Mouse (Mus musculus) adrenal gland, postnatal 4 days (tissue): ENCODE data around the gene Tas1r3. TPM values are rescaled to one million over a fixed set of nuclear protein-coding genes. Genes with fewer than 3 reads are reported as not detected.

Experiments
- microRNA-seq: library from miRNA; unstranded; fragments of <30 nt; microRNA quantifications from one replicate; pipeline ENCODE4 v1.2.0, GENCODE M21; 2021
- total RNA-seq, 2 experiments: library from RNA; stranded (reverse); gene quantifications; 2 replicates each; pipeline ENCODE4 v1.2.3; 2021

Gene Tas1r3
- total RNA-seq, 2 experiments from 2014 or later, result 0.85 to 0.92 TPM

Small RNA genes within 50 kb of the gene (microRNA-seq; reads per million reads assigned to microRNA genes)
- gene Gm22991, result not detected

Other genes with a start within 250 kb of the Tas1r3 start
- gene Cdk11b, start 238.5 kb downstream of the Tas1r3 start, total RNA-seq, result 10 to 100 TPM; 53.8 to 55.0 TPM
- gene Gm10563, start 218.0 kb downstream of the Tas1r3 start, total RNA-seq, result not detected
- 10 to 100 TPM; 18.8 to 25.4 TPM for gene Mmp23, start 210.0 kb downstream of the Tas1r3 start, total RNA-seq
- 10 to 100 TPM; 41.5 to 44.2 TPM for gene Mib2, start 194.2 kb downstream of the Tas1r3 start, total RNA-seq
- 10 to 100 TPM; 54.6 to 60.4 TPM for gene Fndc10, start 169.0 kb downstream of the Tas1r3 start, total RNA-seq
- 10 to 100 TPM; 88.9 to 96.2 TPM for gene Ssu72, start 158.6 kb downstream of the Tas1r3 start, total RNA-seq
- 1 to 10 TPM; 1.5 to 2.2 TPM for gene Tmem240, start 128.6 kb downstream of the Tas1r3 start, total RNA-seq
- gene Atad3a, start 102.3 kb downstream of the Tas1r3 start, total RNA-seq, result 100 to 1,000 TPM in 1 of 2 experiments, 10 to 100 TPM in 1; 99.1 to 102 TPM
- gene Vwa1, start 88.7 kb downstream of the Tas1r3 start, total RNA-seq, result 1 to 10 TPM; 5.7 to 7.4 TPM
- gene Tmem88b, start 77.5 kb downstream of the Tas1r3 start, total RNA-seq, result under 1 TPM; 0.79 to 0.84 TPM
- gene Ankrd65, start 72.9 kb downstream of the Tas1r3 start, total RNA-seq, result not detected
- 100 to 1,000 TPM; 110 to 122 TPM for gene Mrpl20, start 60.5 kb downstream of the Tas1r3 start, total RNA-seq
- 100 to 1,000 TPM; 153 to 155 TPM for gene Ccnl2, start 50.9 kb downstream of the Tas1r3 start, total RNA-seq
- gene Aurkaip1, start 32.1 kb downstream of the Tas1r3 start, total RNA-seq, result 100 to 1,000 TPM; 123 to 129 TPM
- gene Mxra8, start 23.7 kb downstream of the Tas1r3 start, total RNA-seq, result 10 to 100 TPM; 86.3 to 93.5 TPM
- 10 to 100 TPM; 53.5 to 53.8 TPM for gene Dvl1, start 16.0 kb downstream of the Tas1r3 start, total RNA-seq
- gene Cptp, start 6.1 kb upstream of the Tas1r3 start, total RNA-seq, result 10 to 100 TPM; 20.2 to 21.0 TPM
- gene Ints11, start 6.2 kb upstream of the Tas1r3 start, total RNA-seq, result 10 to 100 TPM; 31.0 to 31.3 TPM
- gene Pusl1, start 28.4 kb upstream of the Tas1r3 start, total RNA-seq, result 10 to 100 TPM; 42.9 to 49.0 TPM
- 10 to 100 TPM; 35.5 to 36.7 TPM for gene Acap3, start 28.5 kb upstream of the Tas1r3 start, total RNA-seq
- gene Ube2j2, start 80.5 kb upstream of the Tas1r3 start, total RNA-seq, result 10 to 100 TPM; 91.9 to 94.1 TPM
- 10 to 100 TPM; 75.8 to 79.9 TPM for gene C1qtnf12, start 99.0 kb upstream of the Tas1r3 start, total RNA-seq
- gene B3galt6, start 129.3 kb upstream of the Tas1r3 start, total RNA-seq, result 1 to 10 TPM; 7.2 to 7.7 TPM
- 100 to 1,000 TPM; 224 to 231 TPM for gene Sdf4, start 129.5 kb upstream of the Tas1r3 start, total RNA-seq
- gene Tnfrsf4, start 150.5 kb upstream of the Tas1r3 start, total RNA-seq, result 1 to 10 TPM; 2.9 to 3.4 TPM
- under 1 TPM in 1 of 2 experiments, not detected in 1; 0.39 TPM for gene Tnfrsf18, start 162.8 kb upstream of the Tas1r3 start, total RNA-seq
- gene Ttll10, start 196.1 kb upstream of the Tas1r3 start, total RNA-seq, result 1 to 10 TPM in 1 of 2 experiments, under 1 TPM in 1; 0.59 to 5.0 TPM
- gene 9430015G10Rik, start 246.6 kb upstream of the Tas1r3 start, total RNA-seq, result 10 to 100 TPM; 18.1 to 21.1 TPM